Mouse (Mus musculus) retina, postnatal 7 days (tissue): ENCODE results near the gene Disp3.

Source experiments
- DNase-seq: peaks from one replicate; pipeline ENCODE4 v3.0.0-alpha.2; 2012; ENCODE audit warnings: low read depth, low spot score

The Disp3 gene

GRCm38 (mm10) chr4:148287476-148288054 lies at the start of gene Disp3:
Gene Disp3 (minus strand): TSS chr4:148287965.
- DNase-seq = no peak

DNA sequence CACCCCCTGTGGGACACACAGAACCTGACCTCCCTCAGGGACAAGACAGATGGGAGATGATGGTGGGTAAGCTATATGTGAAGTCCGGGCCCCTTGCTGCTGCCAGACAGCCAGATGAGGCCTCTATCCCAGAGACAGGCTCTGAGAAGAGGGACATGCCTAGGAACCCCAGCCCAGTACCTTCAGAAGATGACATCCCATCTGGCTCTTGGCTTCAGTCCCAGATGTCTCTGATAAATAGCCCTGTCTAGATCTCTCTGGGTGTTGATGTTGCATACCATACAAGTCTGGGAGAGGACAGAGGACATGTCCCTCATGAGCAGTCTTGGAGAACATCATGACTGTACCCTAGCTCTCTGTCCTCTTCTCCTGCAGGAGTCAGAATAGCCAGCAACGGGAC lies 42.5 kb upstream of the Disp3 start:
- no peak for DNase-seq

DNA sequence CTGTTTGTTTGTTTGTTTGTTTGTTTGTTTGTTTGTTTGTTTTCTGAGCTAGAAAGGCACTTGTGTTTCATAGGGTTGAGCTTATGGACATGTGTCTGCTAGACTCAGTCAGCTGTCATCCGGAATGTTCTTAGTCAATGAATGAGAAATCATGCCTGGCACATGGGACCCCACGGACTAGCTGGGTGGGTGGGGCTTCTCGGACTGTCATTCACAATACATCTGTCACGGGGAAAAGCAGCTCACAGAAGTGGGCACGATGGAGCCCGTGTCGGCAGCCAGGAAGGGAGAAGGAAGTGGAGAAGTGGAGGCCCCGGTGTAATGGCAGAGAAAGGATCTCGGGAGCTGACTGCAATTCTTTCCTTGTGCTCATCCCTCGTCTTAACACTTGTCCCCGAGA lies 41.7 kb upstream of the Disp3 start:
- DNase-seq = no peak

DNA sequence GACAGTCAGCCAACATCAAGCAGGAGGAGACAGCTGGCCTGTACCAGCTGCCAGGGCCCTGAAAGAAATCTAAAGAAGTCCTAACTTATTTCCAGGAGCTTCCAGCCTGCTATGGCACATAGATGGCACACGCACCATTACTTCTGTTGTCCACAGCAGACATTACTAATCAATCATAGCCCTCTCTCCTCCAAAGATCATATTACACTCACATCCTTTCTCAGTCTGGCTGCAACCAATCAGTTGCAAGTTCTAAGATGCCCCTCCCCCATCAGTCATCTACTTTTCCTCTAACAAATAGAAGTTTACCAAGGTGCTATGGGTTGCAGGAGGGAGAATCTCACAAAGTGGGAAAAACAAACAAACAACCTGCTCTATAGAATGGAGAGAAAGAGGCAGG lies 40.5 kb upstream of the Disp3 start:
- no peak for DNase-seq

DNA sequence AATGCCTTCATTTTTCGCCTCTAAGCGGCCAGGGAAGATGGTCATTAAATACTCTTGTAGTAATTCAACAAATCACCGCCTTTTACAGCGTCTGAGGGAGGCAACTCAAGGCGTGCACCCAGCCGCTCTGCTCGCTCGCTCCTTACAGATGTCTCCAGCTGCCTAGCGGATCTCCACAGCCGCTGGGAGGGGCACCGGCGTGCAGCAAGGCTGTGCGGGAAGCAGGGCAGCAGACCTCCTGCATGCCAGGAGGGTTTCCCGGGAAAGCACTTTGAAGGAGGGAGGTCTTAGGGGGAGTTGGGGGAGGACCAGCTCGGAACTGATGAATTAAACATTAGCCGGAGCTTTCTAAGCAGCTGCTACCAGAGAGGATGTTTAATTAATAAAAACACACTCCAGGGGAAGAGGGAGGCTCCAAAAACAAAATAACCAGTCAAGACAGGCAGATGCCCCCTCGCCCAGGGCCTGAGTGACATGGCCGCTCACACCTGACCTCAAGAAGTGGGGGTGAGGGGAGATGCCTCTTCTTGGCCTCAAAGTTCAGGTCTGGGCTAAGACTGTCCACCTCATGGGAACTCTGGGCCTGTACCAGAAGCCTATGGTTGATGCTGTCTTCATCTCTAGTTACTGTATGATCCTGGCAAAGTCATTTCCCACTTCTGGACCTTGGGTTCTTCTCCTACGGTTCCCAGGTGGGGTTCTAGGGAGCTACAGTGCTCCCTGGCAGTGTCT lies 39.7 kb upstream of the Disp3 start:
- DNase-seq = no peak

GRCm38 (mm10) chr4:148326791-148327190 lies 39.0 kb upstream of the Disp3 start:
- DNase-seq = no peak

DNA sequence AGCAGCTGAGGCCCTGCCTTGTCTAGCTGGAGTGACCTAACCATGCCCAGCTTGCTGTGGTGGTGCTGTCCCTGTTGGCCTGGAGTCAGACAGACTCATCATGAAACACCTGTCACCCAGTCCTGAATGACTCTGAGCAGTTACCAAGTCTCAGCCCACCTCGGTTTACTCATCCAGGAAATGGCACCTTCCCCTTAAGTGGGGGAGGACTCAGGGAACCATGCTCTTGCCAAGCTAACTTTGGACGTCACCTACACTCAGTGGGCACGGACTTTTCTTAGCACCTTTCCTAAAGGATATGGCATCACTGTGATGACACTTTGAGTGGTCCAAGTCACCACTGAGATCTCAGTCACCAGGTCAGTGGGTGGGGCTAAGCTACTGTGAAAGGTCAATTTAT lies 38.2 kb upstream of the Disp3 start:
- DNase-seq = no peak

DNA sequence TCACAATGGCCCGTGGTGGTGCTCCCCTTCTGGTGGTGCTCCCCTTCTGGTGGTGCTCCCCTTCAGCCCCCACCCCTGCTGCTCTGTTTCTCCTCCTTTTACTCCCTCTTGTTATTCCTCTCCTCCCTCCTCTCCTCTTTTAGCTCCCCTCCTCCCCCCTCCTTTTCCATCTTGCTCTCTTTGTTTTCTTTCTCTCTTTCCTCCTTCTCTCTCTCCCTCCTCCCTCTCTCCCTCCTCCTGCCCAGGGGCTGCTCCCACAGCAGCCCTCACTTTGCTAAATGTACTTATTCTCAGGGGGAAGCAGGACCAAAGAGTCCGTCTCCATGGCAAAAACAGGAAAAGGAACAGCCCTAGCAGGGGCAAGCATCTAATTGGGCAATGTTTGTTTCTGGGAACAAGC lies 37.3 kb upstream of the Disp3 start:
- no peak for DNase-seq

DNA sequence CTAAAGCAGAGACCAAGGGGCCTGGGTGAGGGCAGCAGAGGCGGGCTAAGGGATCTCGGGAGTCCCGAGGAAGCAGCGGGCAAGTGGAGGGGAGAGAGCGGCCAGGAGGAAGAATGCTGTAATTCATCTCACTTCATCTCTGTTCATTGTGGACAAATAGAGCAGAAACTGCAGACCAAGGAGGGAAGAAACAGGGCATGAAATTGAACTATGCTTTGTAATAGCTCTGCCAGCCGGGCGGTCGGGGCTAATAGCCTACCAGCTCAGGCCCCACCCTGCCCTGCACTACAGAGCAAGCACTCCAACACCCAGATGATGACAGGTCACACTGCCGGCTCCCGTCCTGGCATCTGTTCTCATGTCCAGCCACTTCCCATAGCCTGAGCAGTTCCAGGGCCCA lies 34.4 kb upstream of the Disp3 start:
- DNase-seq = no peak

- DNase-seq = no peak
These were observed 31.6 kb upstream of the Disp3 start for GRCm38 (mm10) chr4:148319366-148319765.

- DNase-seq = no peak
These were observed 27.8 kb upstream of the Disp3 start for GRCm38 (mm10) chr4:148315377-148316175.

GRCm38 (mm10) chr4:148314396-148314795 lies 26.6 kb upstream of the Disp3 start:
- no peak for DNase-seq

- no peak for DNase-seq
These were observed 25.8 kb upstream of the Disp3 start for GRCm38 (mm10) chr4:148313601-148314000.

GRCm38 (mm10) chr4:148312296-148313116 lies 24.7 kb upstream of the Disp3 start:
- no peak for DNase-seq

GRCm38 (mm10) chr4:148310845-148311244 lies 23.1 kb upstream of the Disp3 start:
- no peak for DNase-seq

- DNase-seq = no peak
These were observed 22.4 kb upstream of the Disp3 start for GRCm38 (mm10) chr4:148310126-148310525.

DNA sequence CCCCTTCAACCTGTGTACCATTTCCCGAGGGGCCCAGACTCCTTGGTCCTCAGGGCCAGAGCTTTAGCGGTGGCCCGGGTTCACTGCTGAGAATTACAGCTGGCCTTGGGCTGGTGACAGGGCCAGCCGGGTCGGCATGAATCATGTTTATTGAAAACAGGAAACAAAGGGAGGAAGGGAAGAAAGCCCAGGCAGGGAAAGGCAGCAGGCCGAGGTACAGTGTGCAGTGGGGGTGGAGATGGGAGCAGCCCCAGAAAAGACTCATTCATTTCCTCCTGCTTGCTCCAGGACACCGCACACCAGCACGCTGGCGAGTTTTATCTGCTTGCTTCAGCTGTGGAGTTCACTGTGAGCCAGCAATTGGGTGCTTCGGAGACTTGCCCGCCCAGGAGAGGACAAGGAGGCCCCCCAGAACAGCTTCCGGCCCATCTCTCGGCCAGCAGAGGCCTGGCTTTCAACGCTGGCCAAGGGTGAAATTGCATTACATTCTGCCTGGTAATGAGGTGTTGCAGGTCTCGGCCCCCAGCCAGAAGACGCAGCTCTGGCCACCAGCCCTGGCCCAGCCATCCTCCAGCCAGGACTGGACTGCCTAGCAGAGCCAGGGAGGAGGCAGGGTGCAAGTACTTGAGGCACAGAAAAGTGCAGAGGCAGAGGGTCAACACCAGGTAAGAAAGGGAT lies 18.8 kb upstream of the Disp3 start:
- no peak for DNase-seq

GRCm38 (mm10) chr4:148298720-148299119 lies 11.0 kb upstream of the Disp3 start:
- DNase-seq = no peak

GRCm38 (mm10) chr4:148297640-148298039 lies 9.9 kb upstream of the Disp3 start:
- no peak for DNase-seq

- no peak for DNase-seq
These were observed 5.6 kb upstream of the Disp3 start for GRCm38 (mm10) chr4:148293319-148293718.

- no peak for DNase-seq
These were observed 4.1 kb upstream of the Disp3 start for GRCm38 (mm10) chr4:148291849-148292248.
